Mouse (Mus musculus) limb, embryonic 13.5 days (tissue): ENCODE measurements around the gene Klc1. TPM values are rescaled to one million over a fixed set of nuclear protein-coding genes. Genes with fewer than 3 reads are reported as not detected.
"Not testable (repeated sequence)": the region's sequence is repeated elsewhere in the genome, so short reads cannot be mapped to it uniquely, and the experiment has no call there.

Experiments
- ATAC-seq: fragments of 200-750 bp; cut with Nextera tagmentation; 2 replicates; pipeline ENCODE4 v1.8.0; 2017; ENCODE audit warnings: low read depth, moderate number of reproducible peaks, moderate TSS enrichment; ENCODE audit not compliant: low FRiP score
- H3K27ac ChIP-seq: fragments of 300-500 bp; sonication (generic); 2 replicates; pipeline ENCODE4 v1.5.1; 2015; ENCODE audit warnings: inconsistent platforms, mild to moderate bottlenecking, moderate library complexity
- H3K27me3 ChIP-seq: fragments of 300-500 bp; sonication (generic); 2 replicates; pipeline ENCODE4 v1.6.1; 2015; ENCODE audit warnings: mild to moderate bottlenecking, inconsistent platforms
- H3K36me3 ChIP-seq: fragments of 300-500 bp; sonication (generic); 2 replicates; pipeline ENCODE4 v1.6.1; 2015; ENCODE audit warnings: inconsistent platforms, mild to moderate bottlenecking, moderate library complexity
- H3K4me1 ChIP-seq: fragments of 300-500 bp; sonication (generic); 2 replicates; pipeline ENCODE4 v1.6.1; 2015; ENCODE audit warnings: inconsistent platforms
- H3K4me2 ChIP-seq: fragments of 300-500 bp; sonication (generic); replicated peaks from 2 replicates; pipeline ENCODE4 v1.6.1; 2015; ENCODE audit warnings: inconsistent platforms, mild to moderate bottlenecking, moderate library complexity
- H3K4me3 ChIP-seq: fragments of 300-500 bp; sonication (generic); 2 replicates; pipeline ENCODE4 v1.5.1; 2015; ENCODE audit warnings: moderate library complexity, mild to moderate bottlenecking, inconsistent platforms
- H3K9ac ChIP-seq: fragments of 300-500 bp; sonication (generic); 2 replicates; pipeline ENCODE4 v1.6.1; 2015; ENCODE audit warnings: mild to moderate bottlenecking, inconsistent platforms
- H3K9me3 ChIP-seq: fragments of 300-500 bp; sonication (generic); 2 replicates; pipeline ENCODE4 v1.6.1; 2016; ENCODE audit warnings: inconsistent platforms
- WGBS: fragments of 180-500 bp; shearing (Covaris S2); methylation state at CpG from one replicate; pipeline ENCODE4 v1.1.7; 2015; 5-methylcytosine and 5-hydroxymethylcytosine counted together
- polyA plus RNA-seq: library from polyadenylated mRNA; unstranded; fragments of >200 nt; fragmentation: Nextera tagmentation; extraction: Ambion mirVana; gene quantifications from 2 replicates; pipeline ENCODE4 v1.2.1, GENCODE M21; 2015

The Klc1 gene
- polyA plus RNA-seq, 1 experiment from 2014 or later: 112 TPM

GRCm38 (mm10) chr12:111726122-111726463 lies 32.6 kb upstream of the Klc1 start:
- ATAC-seq: no peak
- H3K4me3 ChIP-seq: no peak overlapping the region
- H3K4me1 ChIP-seq: no peaks in the 10 kb centered on the region
- H3K9ac ChIP-seq: no peak overlapping the region
- H3K36me3 ChIP-seq: peaks cover 62% of the 10 kb centered on the region
- 67% methylated on average over 4 of the region's 4 CpGs for WGBS
- H3K27me3 ChIP-seq: no peaks in the 10 kb centered on the region
- no peak overlapping the region for H3K4me2 ChIP-seq
- no peaks in the 10 kb centered on the region for H3K9me3 ChIP-seq
- no peak overlapping the region for H3K27ac ChIP-seq

GRCm38 (mm10) chr12:111727956-111728355 lies 30.7 kb upstream of the Klc1 start:
- 90% methylated on average over 1 of the region's 1 CpGs for WGBS
- no peak overlapping the region for H3K4me3 ChIP-seq
- H3K9ac ChIP-seq: no peak overlapping the region
- no peaks in the 10 kb centered on the region for H3K9me3 ChIP-seq
- no peaks in the 10 kb centered on the region for H3K27me3 ChIP-seq
- H3K4me2 ChIP-seq: no peak overlapping the region
- 0 out of 2 replicates have a peak, but pooled peaks cover 3% of the 10 kb centered on the region for H3K4me1 ChIP-seq
- peaks cover 69% of the 10 kb centered on the region for H3K36me3 ChIP-seq
- no peak for ATAC-seq
- H3K27ac ChIP-seq: no peak overlapping the region

GRCm38 (mm10) chr12:111731822-111732807 lies 26.5 kb upstream of the Klc1 start:
- no peaks in the 10 kb centered on the region for H3K9me3 ChIP-seq
- H3K9ac ChIP-seq: no peak overlapping the region; the same call in 1 of the 2 replicates
- H3K27ac ChIP-seq: no peak overlapping the region
- H3K4me3 ChIP-seq: no peak overlapping the region
- H3K4me2 ChIP-seq: peak overlapping the region; percentile 47
- no peaks in the 10 kb centered on the region for H3K27me3 ChIP-seq
- peaks cover 42% of the 10 kb centered on the region for H3K36me3 ChIP-seq
- H3K4me1 ChIP-seq: 0 out of 2 replicates have a peak, but pooled peaks cover 3% of the 10 kb centered on the region
- peak; percentile 82 for ATAC-seq
- WGBS: 31% methylated on average over 30 of the region's 30 CpGs

GRCm38 (mm10) chr12:111732921-111733320 lies 25.7 kb upstream of the Klc1 start:
- Histone ChIP-seq H3K27ac (no peak overlapping the region), H3K4me1 (0 out of 2 replicates have a peak, but pooled peaks cover 3% of the 10 kb centered on the region), H3K4me3 (no peak overlapping the region), H3K36me3 (peaks cover 35% of the 10 kb centered on the region), H3K9ac (no peak overlapping the region; the same call in 1 of the 2 replicates), H3K27me3 (no peaks in the 10 kb centered on the region), H3K4me2 (no peak overlapping the region), H3K9me3 (no peaks in the 10 kb centered on the region)
- ATAC-seq: no peak
- WGBS: 55% methylated on average over 5 of the region's 5 CpGs

- no peak overlapping the region for H3K4me2 ChIP-seq
- H3K9ac ChIP-seq: no peak overlapping the region
- no peak overlapping the region for H3K27ac ChIP-seq
- 89% methylated on average over 3 of the region's 3 CpGs for WGBS
- no peak overlapping the region for H3K4me3 ChIP-seq
- H3K4me1 ChIP-seq: 0 out of 2 replicates have a peak, but pooled peaks cover 3% of the 10 kb centered on the region
- peaks cover 17% of the 10 kb centered on the region for H3K36me3 ChIP-seq
- no peak for ATAC-seq
- no peaks in the 10 kb centered on the region for H3K9me3 ChIP-seq
- H3K27me3 ChIP-seq: no peaks in the 10 kb centered on the region
These were observed 23.7 kb upstream of the Klc1 start for GRCm38 (mm10) chr12:111734912-111735311.

- not testable (repeated sequence) for H3K4me1 ChIP-seq, H3K27me3 ChIP-seq, H3K4me2 ChIP-seq, ATAC-seq, H3K9ac ChIP-seq, H3K4me3 ChIP-seq, H3K9me3 ChIP-seq, H3K27ac ChIP-seq
- H3K36me3 ChIP-seq: peaks cover 11% of the 10 kb centered on the region
- 86% methylated on average over 8 of the region's 8 CpGs for WGBS
These were observed 22.0 kb upstream of the Klc1 start for GRCm38 (mm10) chr12:111736676-111737075.

GRCm38 (mm10) chr12:111737370-111737769 lies 21.3 kb upstream of the Klc1 start:
- no peaks in the 10 kb centered on the region for H3K9me3 ChIP-seq
- H3K9ac ChIP-seq: no peak overlapping the region
- ATAC-seq: no peak
- 69% methylated on average over 9 of the region's 9 CpGs for WGBS
- H3K27me3 ChIP-seq: no peaks in the 10 kb centered on the region
- H3K4me3 ChIP-seq: no peak overlapping the region
- H3K27ac ChIP-seq: no peak overlapping the region
- no peak overlapping the region for H3K4me2 ChIP-seq
- H3K36me3 ChIP-seq: peaks cover 9% of the 10 kb centered on the region
- 0 out of 2 replicates have a peak, but pooled peaks cover 3% of the 10 kb centered on the region for H3K4me1 ChIP-seq

GRCm38 (mm10) chr12:111738754-111739153 lies 19.9 kb upstream of the Klc1 start:
- no peak overlapping the region for H3K9ac ChIP-seq
- H3K4me2 ChIP-seq: no peak overlapping the region
- H3K27me3 ChIP-seq: no peaks in the 10 kb centered on the region
- no peaks in the 10 kb centered on the region for H3K4me1 ChIP-seq
- peaks cover 5% of the 10 kb centered on the region for H3K36me3 ChIP-seq
- H3K4me3 ChIP-seq: no peak overlapping the region
- ATAC-seq: no peak
- H3K9me3 ChIP-seq: no peaks in the 10 kb centered on the region
- H3K27ac ChIP-seq: no peak overlapping the region
- 9% methylated on average over 3 of the region's 3 CpGs for WGBS

- Histone ChIP-seq H3K9ac (no peak overlapping the region), H3K4me3 (no peak overlapping the region), H3K9me3 (no peaks in the 10 kb centered on the region), H3K4me1 (peaks cover 7% of the 10 kb centered on the region), H3K27ac (no peak overlapping the region), H3K4me2 (no peak overlapping the region), H3K36me3 (no peaks in the 10 kb centered on the region), H3K27me3 (no peaks in the 10 kb centered on the region)
- ATAC-seq: no peak
- 43% methylated on average over 8 of the region's 8 CpGs for WGBS
These were observed 17.3 kb upstream of the Klc1 start for GRCm38 (mm10) chr12:111741338-111741737.

DNA sequence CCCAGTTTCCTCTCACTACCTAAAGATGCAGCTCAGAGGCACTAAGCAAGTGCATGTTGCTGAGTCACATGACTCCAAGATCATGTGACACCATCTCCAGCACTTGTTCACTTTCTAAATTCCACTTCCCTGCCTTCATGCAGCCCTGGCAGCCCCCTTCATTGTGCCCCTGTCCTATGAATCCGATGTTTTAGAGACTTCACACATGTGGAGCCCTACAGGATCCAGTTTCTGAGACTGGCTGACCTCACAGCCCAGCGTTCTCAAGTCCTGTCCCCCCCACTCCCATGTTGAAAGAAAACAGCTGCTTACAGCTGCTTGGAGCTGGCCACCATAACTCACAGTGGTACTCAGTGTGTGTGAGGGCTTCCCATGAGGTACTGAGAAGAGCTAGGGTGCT lies 15.2 kb upstream of the Klc1 start:
- ATAC-seq: peak; percentile 39; the same call in 1 of the 2 replicates
- Histone ChIP-seq H3K27me3 (no peaks in the 10 kb centered on the region), H3K9me3 (no peaks in the 10 kb centered on the region), H3K4me3 (no peak overlapping the region), H3K4me2 (no peak overlapping the region), H3K27ac (peak overlapping the region; percentile 55; the same call in 1 of the 2 replicates), H3K4me1 (peaks cover 9% of the 10 kb centered on the region), H3K36me3 (no peaks in the 10 kb centered on the region), H3K9ac (no peak overlapping the region)
- 49% methylated on average over 2 of the region's 2 CpGs for WGBS

DNA sequence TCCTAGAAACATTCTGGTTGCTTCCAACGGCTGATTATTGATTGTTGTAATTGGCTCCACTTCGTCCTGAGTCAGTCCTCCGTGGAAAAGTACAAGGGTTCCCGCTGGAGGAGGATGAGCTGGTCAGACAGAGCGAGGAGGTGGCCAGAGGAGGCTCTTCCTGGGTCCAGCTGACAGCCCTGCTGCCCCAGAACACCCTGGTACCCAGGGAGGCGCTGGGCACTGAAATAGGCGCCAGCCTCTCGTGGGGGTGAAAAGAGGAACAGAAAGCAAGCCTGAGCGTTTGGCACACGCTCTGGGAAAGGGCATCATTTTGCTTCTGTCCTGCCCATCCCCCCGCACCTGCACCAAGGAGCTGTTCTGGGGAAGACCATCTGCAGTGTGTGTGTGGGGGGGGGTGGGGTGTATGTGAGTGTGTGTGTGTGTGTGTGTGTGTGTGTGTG lies 14.6 kb upstream of the Klc1 start:
- 83% methylated on average over 11 of the region's 11 CpGs for WGBS
- no peak overlapping the region for H3K4me3 ChIP-seq
- H3K4me1 ChIP-seq: peaks cover 9% of the 10 kb centered on the region
- no peak for ATAC-seq
- H3K27ac ChIP-seq: peak overlapping the region; percentile 55; the same call in 1 of the 2 replicates
- no peak overlapping the region for H3K9ac ChIP-seq
- H3K36me3 ChIP-seq: no peaks in the 10 kb centered on the region
- no peak overlapping the region for H3K4me2 ChIP-seq
- no peaks in the 10 kb centered on the region for H3K9me3 ChIP-seq
- H3K27me3 ChIP-seq: no peaks in the 10 kb centered on the region

DNA sequence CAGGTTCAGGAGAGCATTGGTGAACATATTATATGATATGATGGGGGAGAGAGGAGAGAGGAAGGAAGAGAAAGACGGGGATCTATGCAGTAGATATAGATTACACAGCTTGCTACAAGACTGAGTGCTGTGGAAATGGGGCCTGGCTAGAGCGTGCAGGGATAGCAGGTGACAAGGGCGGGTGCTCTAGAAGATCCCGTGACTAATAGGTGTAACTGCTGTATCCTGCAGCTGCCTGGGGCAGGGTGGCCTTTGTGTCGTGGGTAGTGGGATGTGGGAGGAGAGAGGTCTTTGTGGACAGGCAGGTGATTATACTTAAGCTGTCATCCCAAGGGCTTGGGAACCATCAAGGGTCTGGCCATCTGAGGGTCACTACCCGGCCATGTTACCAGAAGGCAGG lies 13.4 kb upstream of the Klc1 start:
- ATAC-seq: no peak
- H3K9me3 ChIP-seq: no peaks in the 10 kb centered on the region
- no peaks in the 10 kb centered on the region for H3K27me3 ChIP-seq
- H3K36me3 ChIP-seq: no peaks in the 10 kb centered on the region
- no peak overlapping the region for H3K4me2 ChIP-seq
- 79% methylated on average over 6 of the region's 6 CpGs for WGBS
- no peak overlapping the region for H3K9ac ChIP-seq
- H3K4me1 ChIP-seq: peaks cover 9% of the 10 kb centered on the region
- 0 out of 2 replicates have a peak overlapping the region, but pooled peaks have one; percentile 49 for H3K27ac ChIP-seq
- no peak overlapping the region for H3K4me3 ChIP-seq
